Mouse (Mus musculus) natural killer cell, adult 2 months (primary cell): ENCODE data around the gene Trim2.

Experiments
- DNase-seq, 2 experiments: peaks; one replicate each; pipeline ENCODE4 v3.0.0; 2022; ENCODE audit warnings: low spot score in 2 of 2

The Trim2 gene

GRCm38 (mm10) chr3:84257989-84258517 lies 48.6 kb downstream of the Trim2 start:
- DNase-seq: no peak

- no peak for DNase-seq
Observed at GRCm38 (mm10) chr3:84254520-84254878, 52.2 kb downstream of the Trim2 start.

DNA sequence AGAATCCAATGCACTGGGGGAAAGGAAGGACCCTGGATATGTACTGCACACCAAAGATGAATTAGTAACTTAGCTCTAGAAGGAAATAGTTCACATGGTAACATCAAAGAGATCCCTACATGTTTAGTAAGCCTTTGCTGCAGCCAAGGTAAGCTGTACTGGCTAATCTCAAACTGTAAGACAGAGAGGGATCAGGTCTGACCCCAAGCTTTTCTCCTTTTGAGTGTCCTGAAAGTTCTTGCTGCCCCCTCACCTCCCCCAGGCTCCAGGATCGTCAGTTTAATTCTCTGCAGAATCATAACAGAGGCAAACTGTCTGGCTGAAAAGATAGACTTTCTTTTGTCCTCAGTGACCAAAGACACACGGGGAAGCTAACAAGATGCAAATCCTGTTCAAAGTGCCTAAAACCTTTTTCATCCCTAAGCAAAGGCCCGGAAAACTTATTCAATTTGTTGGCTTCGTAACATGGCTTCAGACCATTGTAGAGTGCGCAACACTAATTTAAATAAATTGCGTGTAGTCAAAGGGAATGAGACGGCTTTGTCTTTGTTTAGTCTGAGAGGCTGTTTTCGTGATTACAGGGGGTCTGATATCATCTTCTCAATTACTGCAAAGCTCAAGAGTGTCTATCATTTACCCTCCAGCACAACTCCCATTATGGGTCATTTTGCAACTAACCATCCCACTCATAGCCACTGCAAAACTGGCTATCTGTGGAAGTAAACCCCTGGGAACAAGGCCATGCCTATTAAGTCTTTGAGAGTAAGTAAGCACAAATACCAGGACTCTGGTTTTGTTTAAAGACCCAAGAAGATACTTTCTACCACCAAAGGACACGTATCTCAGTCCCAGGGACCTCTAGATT lies 52.8 kb downstream of the Trim2 start:
- DNase-seq: no peak

DNA sequence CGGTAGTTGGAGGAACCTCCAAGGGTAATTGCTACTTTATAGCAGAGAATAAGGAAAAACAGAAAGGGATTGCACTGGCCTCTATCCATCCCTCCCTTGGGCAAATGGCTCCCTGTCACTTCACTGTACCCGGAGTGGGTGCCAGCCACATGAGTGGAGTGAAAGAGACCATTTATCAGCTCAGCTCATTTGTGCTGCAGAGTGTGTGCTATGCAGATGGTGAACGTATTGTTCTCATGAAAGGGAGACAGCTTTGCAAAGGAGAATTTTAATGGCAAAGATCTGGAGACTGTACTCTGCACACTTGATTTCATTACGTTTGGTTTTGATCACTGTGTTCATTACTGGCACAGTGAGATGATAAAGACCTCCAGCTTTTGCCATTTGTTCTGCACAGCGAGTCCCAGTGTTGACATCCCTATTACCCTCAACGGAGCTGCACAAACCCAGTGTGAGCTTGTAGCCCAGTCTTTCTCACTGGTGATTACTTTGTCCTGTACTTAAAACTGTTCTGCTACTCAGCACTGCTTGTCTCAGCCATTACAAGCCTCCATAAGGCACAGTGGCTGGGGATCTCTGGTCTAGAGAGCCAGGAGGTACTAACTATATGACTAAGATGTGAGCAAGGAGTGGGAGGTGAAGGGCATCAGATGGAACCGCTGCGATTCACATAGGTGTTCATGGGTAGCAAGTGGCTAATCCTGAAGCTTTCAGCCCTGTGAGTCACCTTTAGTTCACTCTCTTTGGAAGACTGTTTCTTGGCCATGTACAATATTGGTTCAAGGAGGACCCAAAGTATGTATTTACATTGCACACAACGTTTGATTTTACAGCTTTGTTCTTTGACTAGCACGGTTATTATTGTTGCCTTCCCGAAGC lies 53.7 kb downstream of the Trim2 start:
- no peak for DNase-seq

- no peak for DNase-seq
Observed at GRCm38 (mm10) chr3:84251721-84252120, 55.0 kb downstream of the Trim2 start.

- no peak for DNase-seq
Observed at GRCm38 (mm10) chr3:84250275-84250674, 56.4 kb downstream of the Trim2 start.

DNA sequence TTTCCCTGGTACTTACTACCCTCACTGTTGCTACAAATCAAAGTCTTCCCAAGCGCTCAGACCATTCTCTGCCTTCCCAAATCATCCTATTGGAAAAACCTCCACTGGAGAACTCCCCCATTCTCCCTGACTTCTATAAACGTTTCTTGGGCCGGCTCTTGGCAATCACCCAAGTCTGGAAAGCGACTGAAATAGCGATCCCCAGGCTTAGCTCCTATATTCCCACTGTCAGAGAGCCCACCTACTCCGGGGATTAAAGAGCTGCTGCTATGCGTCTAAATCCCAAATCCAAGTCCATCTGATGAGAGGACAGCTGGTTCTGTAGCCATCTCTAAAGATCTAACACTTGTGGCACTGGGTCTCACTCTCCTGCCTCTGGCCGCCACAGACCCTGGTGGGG lies 58.9 kb downstream of the Trim2 start:
- DNase-seq: no peak

GRCm38 (mm10) chr3:84246421-84246861 lies 60.2 kb downstream of the Trim2 start:
- DNase-seq: no peak

DNA sequence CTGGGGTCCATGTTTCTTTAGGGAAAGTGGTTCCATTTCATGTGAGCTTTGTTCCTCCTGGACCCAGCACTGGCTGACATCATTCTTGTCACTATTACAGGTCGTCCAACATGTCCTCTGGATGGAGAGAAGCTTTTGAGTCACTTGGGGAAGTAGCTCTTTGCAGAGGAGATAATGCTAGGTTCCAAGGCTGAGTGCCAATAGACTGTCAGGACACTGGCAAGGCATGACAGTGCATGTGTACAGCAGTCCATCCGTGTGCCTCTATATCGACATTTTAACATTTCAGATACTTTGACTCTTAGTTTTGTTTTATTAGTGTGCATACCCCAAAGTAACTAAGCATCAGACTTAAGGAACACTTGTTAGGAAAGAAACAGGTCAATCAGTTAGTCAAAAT lies 63.6 kb downstream of the Trim2 start:
- DNase-seq: no peak

DNA sequence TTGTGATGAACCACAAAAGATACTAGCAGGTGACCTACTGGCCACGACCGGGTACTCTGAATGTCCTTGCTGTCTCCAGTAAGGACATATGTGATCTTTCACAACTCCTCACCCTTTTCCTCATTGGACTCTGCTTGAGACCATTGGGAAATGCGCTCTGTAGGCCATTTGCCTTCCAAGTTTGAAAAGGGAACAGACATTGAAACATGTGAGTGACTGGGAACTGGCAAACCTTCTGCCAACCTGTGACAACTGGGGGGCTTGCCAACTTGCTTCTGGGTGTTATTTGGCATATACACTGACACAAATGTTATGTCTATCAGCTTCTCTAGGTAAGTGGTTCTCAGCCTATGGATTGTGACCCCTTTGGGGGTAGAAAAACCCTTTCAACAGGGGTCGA lies 64.2 kb downstream of the Trim2 start:
- no peak for DNase-seq

GRCm38 (mm10) chr3:84241098-84241497 lies 65.6 kb downstream of the Trim2 start:
- DNase-seq: no peak

DNA sequence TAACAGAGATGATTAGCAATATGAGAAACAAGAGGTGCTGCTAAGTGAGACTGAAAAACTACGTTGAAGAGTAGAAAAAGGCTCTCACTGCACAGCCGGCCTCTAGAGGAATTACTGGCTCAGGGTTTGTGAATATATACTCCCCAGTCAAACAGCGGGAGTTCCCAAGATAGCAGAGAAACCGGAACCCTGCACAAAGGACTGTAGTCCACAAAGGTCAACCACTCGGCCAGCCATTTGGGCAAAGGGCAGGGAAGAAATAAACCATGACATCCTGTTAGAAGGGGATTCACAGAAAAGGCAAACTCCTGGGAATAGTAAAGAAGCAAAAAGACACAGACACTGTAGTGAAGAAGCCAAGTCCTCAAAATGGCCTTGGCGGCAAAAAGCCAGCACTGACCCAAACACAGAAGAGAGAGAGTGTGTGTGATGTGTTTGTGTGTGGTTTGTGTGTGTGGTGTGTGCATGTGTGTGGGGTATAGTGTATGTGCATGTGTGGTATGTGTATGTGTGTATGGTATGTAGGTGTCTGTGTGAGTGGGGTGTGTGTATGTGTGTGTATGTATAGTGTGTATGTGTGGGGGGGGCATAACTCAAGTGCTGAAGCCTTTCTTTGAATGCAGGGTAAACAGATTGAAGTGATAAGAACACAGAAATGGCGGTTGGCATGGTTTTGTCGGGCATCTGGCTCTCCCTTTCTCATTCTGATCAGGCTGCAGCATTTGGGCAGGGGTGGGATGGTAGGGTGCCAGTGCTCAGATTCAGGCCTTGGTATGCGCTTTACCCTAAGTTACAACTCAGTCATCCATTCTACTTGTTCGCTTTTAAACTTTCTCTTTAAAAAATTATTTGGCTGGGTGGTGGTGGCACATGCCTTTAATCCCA lies 71.0 kb downstream of the Trim2 start:
- DNase-seq: no peak

DNA sequence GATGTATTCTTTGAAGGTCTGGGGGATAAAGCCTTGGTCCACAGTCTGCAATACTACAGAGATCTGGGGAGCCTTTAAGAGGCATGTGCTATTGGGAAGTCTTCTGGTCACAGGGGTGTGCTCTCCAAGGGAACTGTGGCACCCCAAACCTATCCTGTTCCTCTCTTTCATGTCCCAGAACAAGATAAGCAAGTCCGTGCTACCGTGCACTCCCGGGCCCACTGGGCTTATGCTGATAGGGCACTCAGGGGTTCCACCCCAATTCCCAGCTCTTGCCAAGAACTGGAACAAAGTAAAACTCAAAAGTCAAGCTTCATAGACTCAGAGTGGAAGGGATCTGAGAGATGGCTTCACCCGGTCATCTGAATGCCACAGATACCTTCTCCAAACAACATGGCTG lies 72.1 kb downstream of the Trim2 start:
- DNase-seq: no peak

GRCm38 (mm10) chr3:84233663-84234415 lies 72.8 kb downstream of the Trim2 start:
- no peak for DNase-seq

- DNase-seq: no peak
Observed at GRCm38 (mm10) chr3:84232312-84232711, 74.4 kb downstream of the Trim2 start.

- no peak for DNase-seq
Observed at GRCm38 (mm10) chr3:84230988-84231387, 75.7 kb downstream of the Trim2 start.

GRCm38 (mm10) chr3:84228911-84229310 lies 77.8 kb downstream of the Trim2 start:
- DNase-seq: peak; percentile 40 to 41

- DNase-seq: peak; percentile 55 to 69
Observed at GRCm38 (mm10) chr3:84228203-84228870, 78.3 kb downstream of the Trim2 start.

GRCm38 (mm10) chr3:84227628-84228027 lies 79.0 kb downstream of the Trim2 start:
- DNase-seq: no peak

DNA sequence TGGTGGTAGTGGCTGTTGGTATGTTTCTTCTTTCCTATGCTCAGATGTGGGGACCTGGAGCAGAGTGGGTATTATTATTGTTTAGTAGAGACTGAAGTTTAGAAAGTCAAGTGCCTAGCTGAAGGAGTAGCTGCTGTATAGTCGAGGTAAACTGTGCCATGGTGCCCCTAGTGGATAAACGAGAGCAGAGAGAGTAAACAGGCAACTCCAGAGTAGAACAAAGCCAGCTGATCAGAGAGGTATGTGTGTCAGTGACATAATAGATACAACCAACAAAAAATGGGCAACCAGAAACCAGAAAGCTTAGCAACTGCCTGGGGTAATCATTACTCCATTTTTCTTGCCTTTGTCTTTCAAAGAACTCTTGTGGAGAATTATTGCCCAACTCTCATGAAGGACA lies 81.7 kb downstream of the Trim2 start:
- DNase-seq: peak in 1 of 2 experiments; percentile 18
